7 mouse cellular contexts compared by ENCODE assay signal in genomic region chr5:132368678-132369088, GRCm38 (mm10).
DNase-seq lines count a peak whose midpoint lies in the region; ATAC-seq and TF ChIP-seq lines count a peak whose summit lies in the region.

No protein-coding gene starts in this region.

- peak; percentile 90 for ATAC-seq in intestine, embryonic 16.5 days
- peak; percentile 79 for ATAC-seq in lung, embryonic 15.5 days (ENCODE audit: borderline replicate concordance, extremely low read depth, low FRiP score, low TSS enrichment)

- no peak for TF ChIP-seq POLR2A in brain, embryonic 14.5 days (IDR thresholded peaks at IDR 0.05; ENCODE audit: borderline replicate concordance, extremely low read depth, insufficient read depth, insufficient read length, poor library complexity, severe bottlenecking)

- peak overlapping the region; percentile 54 for H3K27ac ChIP-seq in intestine, embryonic 16.5 days (ENCODE audit: low read length)
- no peak overlapping the region for H3K27ac ChIP-seq in lung, embryonic 15.5 days

- TF ChIP-seq CTCF in brain, embryonic 14.5 days (IDR thresholded peaks at IDR 0.05; ENCODE audit: borderline replicate concordance, extremely low read depth, insufficient read depth, insufficient read length): no peak

- no peak overlapping the region for H3K4me3 ChIP-seq in intestine, embryonic 16.5 days (ENCODE audit: low read length)
- H3K4me3 ChIP-seq in lung, embryonic 15.5 days: no peak overlapping the region

- H3K4me2 ChIP-seq in intestine, embryonic 16.5 days (ENCODE audit: low read depth, low read length): peak overlapping the region; percentile 30
- no peak overlapping the region for H3K4me2 ChIP-seq in lung, embryonic 15.5 days

- H3K9me3 ChIP-seq in intestine, embryonic 16.5 days (ENCODE audit: control insufficient read depth, low read length): no peaks in the 10 kb centered on the region
- no peaks in the 10 kb centered on the region for H3K9me3 ChIP-seq in lung, embryonic 15.5 days

- H3K9ac ChIP-seq in intestine, embryonic 16.5 days (ENCODE audit: low read depth, low read length): peak overlapping the region; percentile 21; the same call in 1 of the 2 replicates
- no peak overlapping the region for H3K9ac ChIP-seq in lung, embryonic 15.5 days

- WGBS in intestine, embryonic 16.5 days: 16% methylated on average over 7 of the region's 7 CpGs
- 26% methylated on average over 7 of the region's 7 CpGs for WGBS in lung, embryonic 15.5 days

- no peaks in the 10 kb centered on the region for H3K36me3 ChIP-seq in intestine, embryonic 16.5 days (ENCODE audit: control insufficient read depth, insufficient read depth, low read length)
- no peaks in the 10 kb centered on the region for H3K36me3 ChIP-seq in lung, embryonic 15.5 days

- H3K27me3 ChIP-seq in intestine, embryonic 16.5 days (replicated peaks; ENCODE audit: control insufficient read depth, insufficient read depth, low read length): no peaks in the 10 kb centered on the region
- H3K27me3 ChIP-seq in lung, embryonic 15.5 days: no peaks in the 10 kb centered on the region

- DNase-seq in brain, embryonic 14.5 days (ENCODE audit: low read depth): peak; percentile 88
- peak; percentile 13 for DNase-seq in cerebellum, adult 8-10 months
- peak; percentile 36 for DNase-seq in gastrocnemius, postnatal 10 days
- peak; percentile 10 for DNase-seq in right cerebral cortex, postnatal 25 days
- DNase-seq in urinary bladder, postnatal 25 days (ENCODE audit: low spot score): no peak

- H3K4me1 ChIP-seq in intestine, embryonic 16.5 days (ENCODE audit: control insufficient read depth, insufficient read depth, low read length): peaks cover 18% of the 10 kb centered on the region
- H3K4me1 ChIP-seq in lung, embryonic 15.5 days: peaks cover 33% of the 10 kb centered on the region
